Mouse (Mus musculus): ENCODE measurements around the gene Erc2.

The Erc2 gene

DNA sequence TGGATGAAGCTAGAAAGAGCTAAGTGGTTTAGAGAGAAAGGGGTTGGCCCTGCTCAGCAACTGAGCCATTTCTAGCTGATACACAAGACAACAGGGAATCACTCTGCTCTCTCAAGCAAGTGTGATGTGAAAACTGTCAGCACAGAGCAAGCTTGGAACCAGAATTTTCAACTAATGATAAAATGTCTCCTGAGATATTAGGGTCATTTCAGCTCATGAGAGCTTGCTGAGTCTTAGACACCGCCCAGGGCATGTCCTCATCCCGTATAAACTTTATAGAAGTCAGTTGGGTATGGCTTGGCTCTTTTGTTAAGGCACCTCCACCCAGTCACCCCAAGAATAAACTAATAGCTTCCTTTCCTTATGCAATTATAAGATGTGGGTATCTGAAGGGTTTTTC lies 666.0 kb downstream of the Erc2 start:
- no peak for DNase-seq (ENCODE audit: low read depth, low spot score)

DNA sequence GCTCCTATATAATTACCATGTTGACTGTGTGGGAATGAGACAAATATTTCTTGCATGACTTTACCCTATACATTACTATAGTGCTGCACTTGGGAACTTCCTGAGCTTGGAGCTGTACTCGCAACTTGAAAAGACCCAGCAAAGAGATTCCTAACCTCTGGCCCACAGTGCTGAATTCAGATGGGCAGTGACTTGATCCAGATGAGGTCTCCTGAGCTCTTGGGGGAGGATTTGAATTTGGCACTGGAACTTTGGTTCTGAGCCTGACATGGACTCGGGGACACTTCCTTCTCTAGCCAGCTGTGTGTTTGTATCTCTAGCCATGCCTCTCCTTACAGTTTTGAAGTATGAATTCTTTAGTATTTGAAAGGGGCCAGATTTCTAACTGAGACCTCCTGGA lies 666.7 kb downstream of the Erc2 start:
- DNase-seq (ENCODE audit: low read depth, low spot score), result no peak

DNA sequence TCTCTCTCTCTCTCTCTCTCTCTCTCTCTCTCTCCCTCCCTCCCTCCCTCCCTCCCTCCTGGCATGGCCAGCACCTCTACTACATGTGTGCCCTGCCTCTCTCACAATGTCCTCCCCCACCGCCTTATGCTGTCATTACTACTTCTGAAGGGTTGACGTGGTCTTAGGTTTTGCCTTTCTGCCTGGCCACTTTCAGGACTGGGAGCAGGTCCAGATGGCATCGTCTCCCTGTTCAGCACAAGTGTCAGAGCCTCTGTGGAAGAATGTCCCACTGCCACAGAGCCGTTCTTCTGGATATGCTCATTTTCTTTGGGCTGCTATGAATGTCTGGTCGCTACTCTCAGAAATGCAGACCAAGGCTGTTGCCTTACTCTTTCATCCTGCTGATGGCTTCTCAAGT lies 671.7 kb downstream of the Erc2 start:
- no peak for DNase-seq (ENCODE audit: low read depth, low spot score)

DNA sequence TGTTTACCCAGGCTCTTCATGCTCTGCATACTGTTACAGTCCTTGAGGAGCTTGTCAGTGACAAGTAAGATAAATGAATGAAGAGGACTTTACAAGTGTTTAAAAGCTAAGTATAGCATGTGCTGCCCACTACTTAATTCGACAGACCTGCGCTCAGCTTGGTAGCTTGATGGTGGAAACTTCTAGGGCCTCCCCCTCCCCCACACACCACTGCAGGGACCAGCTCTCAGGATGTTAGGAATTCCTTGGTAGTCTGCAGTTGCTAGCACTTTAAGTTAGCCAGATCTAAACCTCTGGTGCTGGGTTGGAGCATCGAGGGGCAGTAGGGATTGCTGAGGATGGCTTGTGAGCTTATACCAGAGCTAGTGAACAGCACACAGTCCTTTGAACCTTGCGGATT lies 672.9 kb downstream of the Erc2 start:
- no peak for DNase-seq (ENCODE audit: low read depth, low spot score)

DNA sequence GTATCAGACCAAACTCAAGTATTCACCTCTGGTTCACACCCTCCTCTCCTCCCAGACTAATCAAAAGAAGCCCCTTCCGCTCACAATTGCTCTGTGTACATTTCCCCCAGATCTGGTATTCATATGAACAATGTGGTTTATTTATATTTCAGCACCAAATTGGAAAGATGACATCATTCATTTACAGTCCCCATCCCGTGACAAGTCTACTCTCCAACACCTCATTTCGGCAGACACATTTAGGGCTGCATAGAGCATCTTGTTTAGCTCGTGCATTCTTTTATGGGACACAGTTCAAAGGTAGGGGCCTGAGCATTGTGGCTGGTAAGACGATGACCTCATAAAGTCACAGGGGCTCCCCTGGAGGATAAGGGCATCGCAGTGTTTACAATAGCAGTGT lies 677.9 kb downstream of the Erc2 start:
- DNase-seq (ENCODE audit: low read depth, low spot score), result no peak

DNA sequence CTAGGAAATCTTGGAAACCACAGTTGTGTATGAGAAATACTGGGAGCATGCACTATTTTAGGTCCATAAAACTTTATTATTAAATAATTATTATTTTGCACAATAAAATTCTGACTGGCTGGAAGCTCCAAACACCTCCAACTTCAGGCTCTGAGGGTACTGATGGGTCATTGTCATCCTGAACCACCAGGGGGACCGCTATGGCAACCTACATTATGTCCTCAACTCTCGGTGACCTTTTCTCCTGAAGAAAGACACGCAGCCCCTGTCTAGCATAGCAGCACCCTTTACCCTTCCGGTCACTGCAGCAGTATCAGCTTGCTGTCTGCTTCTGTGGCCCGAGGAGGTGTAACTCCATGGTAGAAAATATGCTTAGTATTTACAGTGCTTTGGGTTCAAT lies 679.0 kb downstream of the Erc2 start:
- no peak for DNase-seq (ENCODE audit: low read depth, low spot score)

DNA sequence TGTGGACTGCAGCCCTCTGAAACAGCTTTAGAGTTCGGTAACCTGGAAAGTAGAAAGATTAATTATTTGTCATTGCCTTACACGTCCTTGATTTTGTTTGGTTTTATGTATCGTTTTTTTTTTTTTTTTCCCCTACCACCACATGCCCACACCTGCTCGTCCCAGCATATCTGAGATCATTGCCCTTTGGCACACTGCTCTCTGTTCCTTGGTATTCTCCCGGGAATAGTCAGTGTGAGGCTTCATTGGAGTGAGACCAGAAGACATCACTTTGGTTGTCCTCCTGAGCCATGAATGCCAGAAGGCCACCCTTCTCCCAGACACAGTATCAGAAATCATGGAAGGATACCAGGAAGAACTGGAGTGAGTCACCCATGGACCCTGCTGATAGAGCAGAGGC lies 681.9 kb downstream of the Erc2 start:
- no peak for DNase-seq (ENCODE audit: low read depth, low spot score)

DNA sequence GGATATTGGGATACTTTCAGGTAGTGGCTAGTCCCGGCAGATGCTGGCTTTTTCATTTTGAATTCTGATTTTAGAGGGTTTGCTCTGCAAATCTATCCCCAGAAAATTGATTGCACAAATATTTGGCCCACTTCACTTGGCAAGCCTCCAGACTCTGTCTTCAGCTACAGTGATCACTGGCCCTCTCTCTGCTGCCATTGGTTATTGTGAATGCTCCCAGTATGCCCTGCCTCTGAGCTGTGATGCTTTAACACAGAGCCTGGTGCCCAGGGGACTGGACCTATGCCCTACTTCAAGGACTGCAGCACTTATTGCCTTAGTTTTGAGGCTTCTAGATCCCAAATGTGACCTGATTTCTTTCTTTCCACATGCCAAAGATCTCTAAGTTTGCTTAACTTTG lies 686.4 kb downstream of the Erc2 start:
- DNase-seq (ENCODE audit: low read depth, low spot score), result no peak

DNA sequence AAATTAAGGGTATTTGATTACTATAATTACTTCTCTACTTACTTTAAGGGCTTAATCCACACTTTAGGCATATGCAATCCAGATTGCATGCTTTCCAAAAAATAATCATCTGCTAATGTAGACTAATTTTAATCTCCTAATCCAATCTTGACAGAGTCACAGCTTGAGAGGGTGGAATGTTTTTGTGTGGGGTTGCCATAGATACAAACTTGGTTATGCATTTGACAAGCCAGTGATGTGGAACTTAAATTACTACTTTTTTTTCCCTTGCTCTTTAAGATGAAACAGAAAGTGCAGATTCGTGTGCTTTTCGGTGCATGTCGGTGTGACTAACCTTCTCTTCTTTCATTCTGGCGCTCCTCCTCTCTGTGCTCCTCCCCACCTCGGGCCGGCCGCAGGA lies 694.6 kb downstream of the Erc2 start:
- no peak for DNase-seq (ENCODE audit: low read depth, low spot score)

DNA sequence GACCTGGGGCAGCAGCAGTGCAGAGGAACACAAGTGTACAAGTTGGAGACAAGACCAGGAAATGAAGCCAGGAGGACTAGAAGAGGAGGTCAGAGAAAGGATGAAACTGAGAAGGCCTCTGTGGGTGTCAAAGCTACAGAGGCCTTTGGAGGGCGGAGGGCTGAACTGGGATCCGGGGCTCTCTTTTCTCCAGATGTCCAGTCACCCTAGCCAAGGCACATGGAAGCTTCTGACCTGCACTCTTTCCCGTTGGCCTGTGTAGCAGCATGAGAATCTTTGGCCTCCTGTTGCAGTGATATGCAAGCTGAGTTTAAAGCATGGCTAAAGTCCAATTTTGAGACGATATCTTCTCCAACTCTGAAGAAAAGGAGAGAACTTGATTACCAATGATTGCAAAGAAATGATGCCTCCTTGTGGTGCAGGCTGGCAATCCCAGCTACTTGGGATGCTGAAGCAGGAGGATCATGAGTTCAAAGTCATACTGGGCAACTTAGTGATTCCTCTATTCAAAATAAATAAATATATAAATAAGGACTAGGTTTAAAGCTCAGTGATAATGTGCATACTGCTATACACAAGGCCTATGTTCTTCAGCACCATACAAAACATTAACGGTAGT lies 699.8 kb downstream of the Erc2 start:
- DNase-seq (ENCODE audit: low read depth, low spot score), result no peak

DNA sequence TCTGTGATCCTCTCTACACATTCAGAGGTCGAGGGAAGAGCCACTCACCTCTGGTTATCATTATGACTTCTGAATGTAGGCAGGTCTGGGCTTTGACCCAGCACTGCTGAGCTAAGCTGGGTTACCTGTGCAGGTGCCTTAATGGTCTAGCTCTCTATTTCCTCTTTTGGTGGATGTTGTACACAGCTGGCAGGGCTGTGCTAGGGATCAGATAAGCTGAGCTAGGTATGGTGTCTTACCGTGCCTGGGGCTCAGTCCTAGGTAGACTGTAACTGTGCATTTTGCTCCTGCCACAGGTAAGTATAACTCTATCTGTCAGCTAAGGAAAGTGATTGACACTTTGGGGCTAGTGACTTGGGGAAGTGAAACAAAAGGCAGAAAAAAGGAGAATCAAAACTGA lies 701.0 kb downstream of the Erc2 start:
- no peak for DNase-seq (ENCODE audit: low read depth, low spot score)

DNA sequence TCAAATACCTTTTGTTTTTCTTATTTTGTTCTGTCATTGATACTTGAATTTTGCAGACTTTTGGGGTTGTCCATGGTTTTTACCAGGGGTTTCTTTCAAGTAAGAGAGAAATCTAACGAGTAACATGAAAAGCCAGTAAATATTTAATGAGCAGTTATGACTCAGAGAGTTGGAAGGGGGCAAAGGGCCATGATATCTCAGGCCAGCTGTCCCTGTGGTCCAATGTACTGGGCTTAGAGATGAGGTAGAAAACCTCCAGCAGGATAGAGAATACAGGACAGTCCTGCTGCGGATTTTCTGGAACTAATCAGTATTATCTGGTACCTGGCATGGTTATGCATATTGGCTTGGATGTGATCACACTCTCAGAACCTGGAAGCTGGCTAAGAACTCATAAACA lies 701.5 kb downstream of the Erc2 start:
- DNase-seq (ENCODE audit: low read depth, low spot score), result no peak

DNA sequence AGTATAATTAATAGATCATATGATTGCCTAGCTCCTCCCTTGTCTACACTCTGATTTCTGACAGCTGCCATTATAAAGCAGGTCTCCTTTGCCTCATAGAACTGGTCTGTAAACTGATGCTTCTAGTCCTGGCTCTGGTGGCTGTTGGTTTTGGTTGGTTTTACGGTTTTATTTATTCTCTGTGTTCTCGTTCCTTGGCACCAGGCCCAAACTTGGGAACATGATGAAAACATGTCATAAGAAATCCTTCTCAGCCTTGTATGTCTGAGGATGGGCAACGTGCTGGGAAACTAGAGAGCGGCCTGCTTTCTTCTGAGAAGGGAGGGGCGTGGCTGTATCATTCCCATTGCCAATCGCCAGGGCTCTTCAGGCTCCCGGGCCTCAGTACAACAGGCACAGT lies 704.2 kb downstream of the Erc2 start:
- no peak for DNase-seq (ENCODE audit: low read depth, low spot score)

DNA sequence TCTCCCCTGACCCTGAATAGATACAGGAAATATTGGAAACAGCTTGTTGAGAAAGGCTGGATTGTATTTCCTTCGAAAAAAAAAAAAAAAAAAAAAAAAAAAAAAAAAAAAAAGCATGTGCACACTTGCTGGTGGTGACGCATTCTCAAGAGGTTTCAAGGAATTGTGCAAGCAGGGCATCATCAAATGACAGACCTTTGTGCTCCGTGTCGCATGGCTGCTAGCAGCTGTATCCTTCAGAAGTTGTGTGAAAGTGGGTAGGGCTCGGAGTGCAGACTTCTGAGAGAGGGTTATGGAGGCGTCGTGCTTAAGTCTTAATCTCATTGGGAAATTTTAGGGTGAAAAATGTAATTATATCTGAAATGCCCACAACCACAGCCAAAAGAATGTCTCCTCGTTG lies 706.3 kb downstream of the Erc2 start:
- DNase-seq (ENCODE audit: low read depth, low spot score), result no peak

DNA sequence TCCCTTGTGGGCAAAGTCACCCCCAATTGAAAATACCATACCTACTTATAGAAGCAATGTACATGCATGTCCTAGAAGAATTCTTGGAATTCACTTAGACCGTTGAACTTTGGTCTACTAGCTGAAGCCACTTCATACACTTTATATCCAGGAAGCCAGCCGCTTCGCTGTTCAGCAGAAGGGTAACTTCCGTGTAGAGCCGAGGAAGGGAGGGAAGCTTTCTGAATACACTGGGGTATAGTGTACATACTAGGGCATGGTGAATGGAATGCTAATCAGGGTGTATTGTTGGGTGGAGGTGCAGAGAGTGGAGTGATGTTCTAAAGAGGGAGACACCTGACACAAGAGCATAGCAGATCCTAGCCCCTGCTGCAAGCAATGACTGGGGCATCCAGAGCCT lies 708.9 kb downstream of the Erc2 start:
- DNase-seq (ENCODE audit: low read depth, low spot score), result no peak

DNA sequence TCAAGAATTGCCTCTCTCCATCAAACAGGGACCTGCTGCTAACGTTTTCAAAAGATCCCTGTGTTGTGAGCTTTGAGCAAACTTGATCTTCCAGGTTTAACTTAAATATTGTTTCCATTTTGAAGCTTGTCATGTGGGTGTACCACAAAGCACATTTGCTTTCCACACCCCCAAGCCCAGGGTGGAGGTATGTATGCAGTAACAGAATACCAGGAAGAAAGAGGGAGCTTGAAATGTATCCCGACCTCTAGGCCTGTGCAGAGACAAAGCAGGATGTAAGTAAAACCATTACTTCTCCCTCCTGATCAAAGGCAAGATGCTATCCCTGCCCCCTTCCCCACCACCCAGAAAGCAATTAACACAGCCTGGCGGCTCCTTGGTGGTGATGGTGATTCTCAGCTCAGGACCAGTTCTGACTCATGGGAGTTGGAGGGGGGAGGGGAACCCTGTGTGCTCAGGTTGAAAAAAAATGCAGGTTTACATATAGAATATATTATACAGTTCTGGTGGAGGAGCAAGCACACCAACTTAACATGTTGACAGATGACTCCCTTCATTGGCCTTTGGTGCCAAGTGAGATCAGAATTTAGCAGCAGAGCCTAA lies 710.2 kb downstream of the Erc2 start:
- no peak for DNase-seq (ENCODE audit: low read depth, low spot score)

DNA sequence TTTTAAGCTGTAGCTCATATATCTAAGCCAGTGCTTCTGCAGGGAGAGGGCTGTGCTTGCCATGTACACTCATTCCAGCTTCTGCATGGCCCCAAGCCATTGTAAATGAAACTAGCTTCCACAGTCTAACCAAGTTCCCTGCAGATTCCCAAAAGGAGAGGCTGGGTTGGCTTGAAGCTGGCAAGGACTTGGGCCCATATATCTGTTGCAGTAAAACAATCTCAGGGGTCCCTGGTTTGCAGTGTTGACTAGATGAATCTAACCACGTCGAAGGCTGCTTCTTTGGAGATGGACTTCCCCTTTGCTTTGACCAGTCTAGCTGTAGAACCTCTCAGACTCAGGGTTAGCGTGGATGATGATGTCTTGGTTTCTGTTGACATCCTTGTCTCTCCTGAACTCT lies 716.9 kb downstream of the Erc2 start:
- no peak for DNase-seq (ENCODE audit: low read depth, low spot score)

DNA sequence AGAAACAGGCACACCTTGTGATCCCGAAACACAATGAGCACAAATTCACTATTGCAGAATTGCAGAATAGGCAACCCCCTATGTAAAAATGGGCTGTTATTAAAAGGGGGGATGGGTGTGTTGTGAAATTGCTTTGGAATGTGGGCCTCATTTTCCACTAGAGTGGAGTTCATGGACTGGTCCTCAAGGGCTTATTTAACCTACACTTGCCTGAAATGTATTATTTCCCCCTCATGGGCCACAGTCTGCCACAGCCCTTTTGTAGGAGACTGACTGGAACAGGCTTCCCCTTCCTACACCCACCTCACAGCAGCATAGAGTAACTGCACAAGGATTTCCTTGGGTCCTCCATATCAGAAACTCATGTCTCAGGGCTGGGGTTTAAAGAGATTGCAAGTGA lies 726.9 kb downstream of the Erc2 start:
- DNase-seq (ENCODE audit: low read depth, low spot score), result no peak

DNA sequence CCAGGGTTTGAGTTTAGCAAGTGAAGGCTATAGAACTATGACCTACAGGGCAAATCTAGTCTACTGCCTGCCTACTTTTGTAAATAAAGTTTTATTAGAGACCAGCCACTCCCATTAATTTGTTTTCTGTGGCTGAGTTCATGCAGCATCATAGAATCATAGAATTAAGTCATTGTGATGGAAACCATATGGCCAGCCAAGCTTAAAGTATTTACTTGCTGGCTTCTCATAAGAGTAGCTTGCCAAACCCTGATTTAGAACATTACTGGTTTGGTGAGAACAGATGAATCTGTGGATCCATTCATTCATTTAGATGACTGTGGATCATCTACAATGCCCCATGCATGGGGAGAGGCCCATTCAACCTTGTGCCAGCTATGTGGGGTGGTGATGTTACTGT lies 733.8 kb downstream of the Erc2 start:
- DNase-seq (ENCODE audit: low read depth, low spot score), result no peak

DNA sequence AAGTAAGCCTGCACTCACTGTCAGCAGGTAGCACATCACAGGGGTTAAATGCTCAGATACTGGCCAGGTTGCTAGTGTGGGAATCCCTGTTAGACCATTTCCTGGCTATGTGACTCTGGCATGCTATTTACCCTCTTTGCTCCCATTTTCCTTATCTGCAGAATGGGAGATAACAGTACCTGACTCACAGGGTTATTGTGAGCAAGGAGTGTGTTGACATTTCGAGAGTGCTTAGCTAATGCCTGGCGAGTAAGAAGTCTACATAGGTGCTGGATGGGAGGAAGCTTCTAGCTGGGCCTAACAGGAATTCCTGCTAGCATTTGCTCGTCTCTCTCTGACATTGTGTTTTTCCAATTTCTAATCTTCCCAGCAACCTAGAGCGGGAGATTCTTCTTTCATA lies 737.3 kb downstream of the Erc2 start:
- DNase-seq (ENCODE audit: low read depth, low spot score), result no peak

DNA sequence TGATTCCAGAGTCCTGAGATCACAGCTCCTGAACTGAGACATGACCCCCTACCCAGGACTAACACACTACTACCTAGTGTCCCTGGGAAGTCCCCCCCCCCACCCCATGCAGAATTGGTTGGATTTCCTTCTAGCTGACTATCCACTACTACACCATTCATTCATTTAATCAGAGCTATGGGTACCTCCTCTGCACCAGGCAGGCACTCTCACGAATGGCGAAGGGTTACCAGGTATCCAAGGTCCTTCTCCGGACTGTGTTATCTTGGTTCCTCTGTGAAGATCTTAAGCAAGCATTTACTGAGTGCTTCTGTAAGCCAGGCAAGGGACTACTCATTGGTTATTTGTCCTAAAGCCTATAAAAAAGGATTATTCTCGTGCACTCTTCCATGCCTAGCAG lies 737.8 kb downstream of the Erc2 start:
- no peak for DNase-seq (ENCODE audit: low read depth, low spot score)

DNA sequence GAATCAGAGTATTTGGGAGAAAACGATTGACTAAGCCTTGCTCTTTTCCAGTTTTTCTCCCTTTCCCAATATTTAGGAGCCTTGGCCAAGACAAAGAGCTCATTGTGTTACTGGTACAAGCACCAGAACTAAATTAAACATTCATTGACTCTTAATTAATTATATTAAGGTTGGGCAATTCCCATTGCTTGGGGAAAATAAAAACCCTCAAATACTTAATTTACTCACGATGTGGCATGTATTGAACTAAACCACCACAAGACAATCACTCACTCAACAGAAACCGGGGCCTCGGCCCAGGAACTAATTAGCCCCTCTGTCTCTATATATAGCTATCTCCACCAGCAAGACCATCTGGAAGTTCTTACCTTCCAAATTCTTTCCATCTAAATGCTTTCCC lies 740.1 kb downstream of the Erc2 start:
- no peak for DNase-seq (ENCODE audit: low read depth, low spot score)

DNA sequence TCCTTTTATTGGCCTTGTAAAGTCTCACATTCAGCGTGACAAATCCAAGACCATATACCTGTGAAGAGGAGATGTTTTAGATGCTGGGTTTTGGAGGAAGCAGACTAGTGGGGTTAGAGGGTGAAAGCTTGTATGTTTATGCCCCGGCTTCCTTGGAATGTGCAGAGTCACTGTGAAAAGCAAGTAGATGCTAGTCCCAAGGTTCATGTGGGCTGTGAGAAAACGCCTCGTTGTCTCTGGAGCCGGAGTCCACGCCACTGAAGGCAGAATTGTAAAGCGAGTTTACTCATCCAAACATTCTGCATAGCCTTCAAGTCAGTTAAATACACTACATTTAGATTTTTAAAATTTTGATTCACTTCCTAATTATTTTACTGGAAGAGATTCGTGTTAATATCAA lies 748.5 kb downstream of the Erc2 start:
- no peak for DNase-seq (ENCODE audit: low read depth, low spot score)

DNA sequence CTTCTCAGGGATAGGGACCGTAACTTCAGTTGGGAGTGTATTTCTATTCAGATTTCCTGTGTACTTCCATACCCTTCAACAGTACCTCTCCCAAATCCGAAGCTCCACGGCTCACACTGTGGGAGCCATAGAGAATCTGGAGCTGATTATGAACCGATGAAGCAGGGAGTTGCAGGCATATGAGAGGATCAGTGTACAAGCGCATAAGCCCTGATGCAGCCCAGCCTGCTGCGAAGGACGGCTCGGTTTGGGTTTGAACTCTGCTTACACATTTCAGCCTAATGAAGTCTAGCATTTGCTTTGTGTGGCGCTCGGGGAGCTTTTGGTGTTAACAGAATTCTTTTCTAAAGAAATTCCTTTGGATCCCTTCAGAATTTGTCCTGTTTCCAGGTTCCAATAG lies 749.4 kb downstream of the Erc2 start:
- no peak for DNase-seq (ENCODE audit: low read depth, low spot score)

Measured in ZHBTc4 (cell line).